Mouse (Mus musculus): Measurements from ENCODE around the gene Gpc6. TPM values are rescaled to one million over a fixed set of nuclear protein-coding genes. Genes with fewer than 3 reads are reported as not detected.

The Gpc6 gene
- polyA plus RNA-seq, 1 experiment from 2014 or later = 57.9 TPM

- Histone ChIP-seq H3K9ac (ENCODE audit: low read length) (no peak overlapping the region), H3K4me3 (ENCODE audit: low read depth, low read length) (no peak overlapping the region), H3K9me3 (ENCODE audit: control insufficient read depth, low read length) (no peaks in the 10 kb centered on the region), H3K36me3 (ENCODE audit: control insufficient read depth, insufficient read depth, low read length) (no peaks in the 10 kb centered on the region), H3K4me1 (replicated peaks; ENCODE audit: control insufficient read depth, insufficient read depth, low read length) (no peaks in the 10 kb centered on the region; the same call in 1 of the 2 replicates), H3K27me3 (replicated peaks; ENCODE audit: control insufficient read depth, insufficient read depth, low read length) (no peaks in the 10 kb centered on the region), H3K27ac (ENCODE audit: low read depth) (no peak overlapping the region), H3K4me2 (ENCODE audit: low read length) (no peak overlapping the region)
- DNase-seq (ENCODE audit: low spot score) (no peak), ATAC-seq (replicated peaks; ENCODE audit: low FRiP score, low TSS enrichment, low read depth) (no peak)
- 72% methylated on average over 3 of the region's 3 CpGs for WGBS
Measured at GRCm38 (mm10) chr14:117813473-117813872, 888.4 kb downstream of the Gpc6 start.

- DNase-seq (ENCODE audit: low spot score) (no peak), ATAC-seq (replicated peaks; ENCODE audit: low FRiP score, low TSS enrichment, low read depth) (no peak)
- Histone ChIP-seq H3K4me2 (ENCODE audit: low read length) (no peak overlapping the region), H3K4me1 (replicated peaks; ENCODE audit: control insufficient read depth, insufficient read depth, low read length) (no peaks in the 10 kb centered on the region; the same call in 1 of the 2 replicates), H3K9me3 (ENCODE audit: control insufficient read depth, low read length) (no peaks in the 10 kb centered on the region), H3K4me3 (ENCODE audit: low read depth, low read length) (no peak overlapping the region), H3K27ac (ENCODE audit: low read depth) (no peak overlapping the region), H3K36me3 (ENCODE audit: control insufficient read depth, insufficient read depth, low read length) (no peaks in the 10 kb centered on the region), H3K27me3 (replicated peaks; ENCODE audit: control insufficient read depth, insufficient read depth, low read length) (no peaks in the 10 kb centered on the region), H3K9ac (ENCODE audit: low read length) (no peak overlapping the region)
- WGBS = 90% methylated on average over 9 of the region's 9 CpGs
Measured at GRCm38 (mm10) chr14:117816008-117816407, 890.9 kb downstream of the Gpc6 start.

- no peak for ATAC-seq (replicated peaks; ENCODE audit: low FRiP score, low TSS enrichment, low read depth)
- Histone ChIP-seq H3K27me3 (replicated peaks; ENCODE audit: control insufficient read depth, insufficient read depth, low read length) (no peaks in the 10 kb centered on the region), H3K36me3 (ENCODE audit: control insufficient read depth, insufficient read depth, low read length) (no peaks in the 10 kb centered on the region), H3K9ac (ENCODE audit: low read length) (no peak overlapping the region), H3K4me2 (ENCODE audit: low read length) (no peak overlapping the region), H3K4me3 (ENCODE audit: low read depth, low read length) (no peak overlapping the region), H3K4me1 (replicated peaks; ENCODE audit: control insufficient read depth, insufficient read depth, low read length) (no peaks in the 10 kb centered on the region; the same call in 1 of the 2 replicates), H3K27ac (ENCODE audit: low read depth) (no peak overlapping the region), H3K9me3 (ENCODE audit: control insufficient read depth, low read length) (no peaks in the 10 kb centered on the region)
- WGBS = 73% methylated on average over 3 of the region's 3 CpGs
- DNase-seq (ENCODE audit: low spot score) = no peak
Measured at GRCm38 (mm10) chr14:117816706-117817105, 891.6 kb downstream of the Gpc6 start.

- Histone ChIP-seq H3K9me3 (ENCODE audit: control insufficient read depth, low read length) (no peaks in the 10 kb centered on the region), H3K4me3 (ENCODE audit: low read depth, low read length) (no peak overlapping the region), H3K36me3 (ENCODE audit: control insufficient read depth, insufficient read depth, low read length) (no peaks in the 10 kb centered on the region), H3K4me2 (ENCODE audit: low read length) (no peak overlapping the region), H3K4me1 (replicated peaks; ENCODE audit: control insufficient read depth, insufficient read depth, low read length) (no peaks in the 10 kb centered on the region; the same call in 1 of the 2 replicates), H3K27me3 (replicated peaks; ENCODE audit: control insufficient read depth, insufficient read depth, low read length) (no peaks in the 10 kb centered on the region), H3K9ac (ENCODE audit: low read length) (no peak overlapping the region), H3K27ac (ENCODE audit: low read depth) (no peak overlapping the region)
- 48% methylated on average over 4 of the region's 4 CpGs for WGBS
- ATAC-seq (replicated peaks; ENCODE audit: low FRiP score, low TSS enrichment, low read depth) (no peak), DNase-seq (ENCODE audit: low spot score) (no peak)
Measured at GRCm38 (mm10) chr14:117817196-117817595, 892.1 kb downstream of the Gpc6 start.

- Histone ChIP-seq H3K4me2 (ENCODE audit: low read length) (no peak overlapping the region), H3K36me3 (ENCODE audit: control insufficient read depth, insufficient read depth, low read length) (no peaks in the 10 kb centered on the region), H3K4me1 (replicated peaks; ENCODE audit: control insufficient read depth, insufficient read depth, low read length) (no peaks in the 10 kb centered on the region), H3K9ac (ENCODE audit: low read length) (no peak overlapping the region), H3K27me3 (replicated peaks; ENCODE audit: control insufficient read depth, insufficient read depth, low read length) (no peaks in the 10 kb centered on the region), H3K4me3 (ENCODE audit: low read depth, low read length) (no peak overlapping the region), H3K27ac (ENCODE audit: low read depth) (no peak overlapping the region), H3K9me3 (ENCODE audit: control insufficient read depth, low read length) (no peaks in the 10 kb centered on the region)
- no peak for DNase-seq (ENCODE audit: low spot score)
- no peak for ATAC-seq (replicated peaks; ENCODE audit: low FRiP score, low TSS enrichment, low read depth)
Measured at GRCm38 (mm10) chr14:117824491-117824890, 899.4 kb downstream of the Gpc6 start.

GRCm38 (mm10) chr14:117826294-117827046 is 901.4 kb downstream of the Gpc6 start:
- Histone ChIP-seq H3K9me3 (ENCODE audit: control insufficient read depth, low read length) (no peaks in the 10 kb centered on the region), H3K36me3 (ENCODE audit: control insufficient read depth, insufficient read depth, low read length) (no peaks in the 10 kb centered on the region), H3K4me3 (ENCODE audit: low read depth, low read length) (no peak overlapping the region), H3K4me1 (replicated peaks; ENCODE audit: control insufficient read depth, insufficient read depth, low read length) (no peaks in the 10 kb centered on the region), H3K4me2 (ENCODE audit: low read length) (no peak overlapping the region), H3K27me3 (replicated peaks; ENCODE audit: control insufficient read depth, insufficient read depth, low read length) (no peaks in the 10 kb centered on the region), H3K9ac (ENCODE audit: low read length) (no peak overlapping the region), H3K27ac (ENCODE audit: low read depth) (no peak overlapping the region)
- DNase-seq (ENCODE audit: low spot score) = no peak
- ATAC-seq (replicated peaks; ENCODE audit: low FRiP score, low TSS enrichment, low read depth) = no peak
- WGBS = 61% methylated on average over 8 of the region's 8 CpGs

GRCm38 (mm10) chr14:117831267-117831666 is 906.2 kb downstream of the Gpc6 start:
- Histone ChIP-seq H3K9ac (ENCODE audit: low read length) (no peak overlapping the region), H3K27me3 (replicated peaks; ENCODE audit: control insufficient read depth, insufficient read depth, low read length) (no peaks in the 10 kb centered on the region), H3K4me2 (ENCODE audit: low read length) (no peak overlapping the region), H3K27ac (ENCODE audit: low read depth) (no peak overlapping the region), H3K9me3 (ENCODE audit: control insufficient read depth, low read length) (no peaks in the 10 kb centered on the region), H3K4me1 (replicated peaks; ENCODE audit: control insufficient read depth, insufficient read depth, low read length) (no peaks in the 10 kb centered on the region), H3K4me3 (ENCODE audit: low read depth, low read length) (no peak overlapping the region), H3K36me3 (ENCODE audit: control insufficient read depth, insufficient read depth, low read length) (no peaks in the 10 kb centered on the region)
- DNase-seq (ENCODE audit: low spot score) (no peak), ATAC-seq (replicated peaks; ENCODE audit: low FRiP score, low TSS enrichment, low read depth) (no peak)
- 74% methylated on average over 8 of the region's 8 CpGs for WGBS

- no peak overlapping the region for H3K27ac ChIP-seq (ENCODE audit: low read depth)
- H3K4me3 ChIP-seq (ENCODE audit: low read depth, low read length) = no peak overlapping the region
- no peak overlapping the region for H3K9ac ChIP-seq (ENCODE audit: low read length)
- no peaks in the 10 kb centered on the region for H3K9me3 ChIP-seq (ENCODE audit: control insufficient read depth, low read length)
- ATAC-seq (replicated peaks; ENCODE audit: low FRiP score, low TSS enrichment, low read depth) (no peak), DNase-seq (ENCODE audit: low spot score) (no peak)
- H3K4me1 ChIP-seq (replicated peaks; ENCODE audit: control insufficient read depth, insufficient read depth, low read length) = no peaks in the 10 kb centered on the region
- no peaks in the 10 kb centered on the region for H3K27me3 ChIP-seq (replicated peaks; ENCODE audit: control insufficient read depth, insufficient read depth, low read length)
- H3K4me2 ChIP-seq (ENCODE audit: low read length) = no peak overlapping the region
- H3K36me3 ChIP-seq (ENCODE audit: control insufficient read depth, insufficient read depth, low read length) = no peaks in the 10 kb centered on the region
- WGBS = 63% methylated on average over 4 of the region's 4 CpGs
Measured at GRCm38 (mm10) chr14:117831731-117832130, 906.6 kb downstream of the Gpc6 start.

- no peak overlapping the region for H3K4me3 ChIP-seq (ENCODE audit: low read depth, low read length)
- DNase-seq (ENCODE audit: low spot score) (no peak), ATAC-seq (replicated peaks; ENCODE audit: low FRiP score, low TSS enrichment, low read depth) (no peak)
- no peak overlapping the region for H3K9ac ChIP-seq (ENCODE audit: low read length)
- H3K36me3 ChIP-seq (ENCODE audit: control insufficient read depth, insufficient read depth, low read length) = no peaks in the 10 kb centered on the region
- H3K27me3 ChIP-seq (replicated peaks; ENCODE audit: control insufficient read depth, insufficient read depth, low read length) = no peaks in the 10 kb centered on the region
- no peaks in the 10 kb centered on the region for H3K9me3 ChIP-seq (ENCODE audit: control insufficient read depth, low read length)
- H3K4me2 ChIP-seq (ENCODE audit: low read length) = no peak overlapping the region
- H3K4me1 ChIP-seq (replicated peaks; ENCODE audit: control insufficient read depth, insufficient read depth, low read length) = no peaks in the 10 kb centered on the region
- WGBS = 97% methylated on average over 6 of the region's 6 CpGs
- H3K27ac ChIP-seq (ENCODE audit: low read depth) = no peak overlapping the region
Measured at GRCm38 (mm10) chr14:117835506-117835905, 910.4 kb downstream of the Gpc6 start.
